Mouse (Mus musculus) cortical plate, adult 2 months (tissue): ENCODE data around the gene Vps36. TPM values are rescaled to one million over a fixed set of nuclear protein-coding genes. Genes with fewer than 3 reads are reported as not detected.

ENCODE experiments used
- H3K27ac ChIP-seq: fragments of 200-500 bp; 2 replicates; pipeline ENCODE4 v1.5.1; 2012; ENCODE audit warnings: low read length, control low read depth, inconsistent platforms; ENCODE audit not compliant: insufficient read depth
- H3K4me1 ChIP-seq: fragments of 200-500 bp; 2 replicates; pipeline ENCODE4 v1.6.1; 2011; ENCODE audit warnings: low read length; ENCODE audit not compliant: control insufficient read depth, insufficient read depth
- H3K4me3 ChIP-seq: fragments of 200-500 bp; 2 replicates; pipeline ENCODE4 v1.5.1; 2011; ENCODE audit warnings: mild to moderate bottlenecking, low read length, control low read depth; ENCODE audit not compliant: insufficient read depth
- CTCF ChIP-seq: fragments of 200-500 bp; IDR thresholded peaks from 2 replicates; pipeline ENCODE4 v1.5.1; 2011; ENCODE audit warnings: mild to moderate bottlenecking, control low read depth, low read length; ENCODE audit not compliant: insufficient read depth; ENCODE audit errors: extremely low read depth
- POLR2A ChIP-seq: fragments of 200-500 bp; IDR thresholded peaks from 2 replicates; pipeline ENCODE4 v1.6.1; 2011; ENCODE audit warnings: mild to moderate bottlenecking, low read length, control low read depth; ENCODE audit not compliant: insufficient read depth; ENCODE audit errors: extremely low read depth
- polyA plus RNA-seq: library from polyadenylated mRNA; depleted of rRNA; stranded (reverse); fragments of >200 nt; gene quantifications from 2 replicates; pipeline ENCODE4 v1.2.3, GENCODE M21; 2012; rRNA removed

Vps36 gene
- 14.2 and 14.7 TPM in 2 replicates for polyA plus RNA-seq

DNA sequence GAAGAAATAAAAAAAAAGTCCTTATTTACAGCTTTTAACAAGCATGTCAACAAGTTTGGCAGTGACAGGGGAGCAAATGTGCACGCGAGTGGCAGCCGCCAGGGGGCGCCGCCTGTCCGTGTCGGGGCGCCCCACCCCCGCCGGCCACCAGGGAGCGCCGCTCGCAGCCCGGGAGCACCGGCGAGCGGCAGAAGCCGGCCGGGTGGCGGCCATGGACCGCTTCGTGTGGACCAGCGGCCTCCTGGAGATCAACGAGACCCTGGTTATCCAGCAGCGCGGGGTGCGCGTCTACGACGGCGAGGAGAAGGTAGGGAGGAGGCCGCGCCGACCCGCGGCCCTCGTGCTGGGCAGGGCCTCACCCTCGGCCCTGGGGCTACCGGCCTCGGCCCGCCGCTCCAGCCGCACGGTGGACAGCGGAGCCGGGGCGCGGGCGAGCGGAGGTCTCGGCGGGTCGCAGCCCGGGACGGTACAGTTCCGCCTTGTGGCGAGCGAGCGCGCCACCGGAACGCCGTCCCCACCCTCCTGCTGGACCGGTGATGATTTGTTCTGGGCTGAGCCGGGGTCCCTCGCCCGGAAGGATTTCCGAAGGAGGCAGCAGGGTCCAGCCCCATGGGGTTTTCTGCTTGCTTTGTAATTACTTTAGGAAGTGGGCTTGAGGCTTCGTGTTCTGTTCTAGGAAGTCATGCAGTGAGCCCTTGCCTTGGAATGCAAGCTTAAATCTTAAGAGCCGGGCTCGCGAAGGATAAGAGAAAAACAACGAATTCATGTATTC is at the start of gene Vps36:
Gene Vps36 (plus strand): TSS at position 150 of the 772 bp plus-strand sequence.
- Histone ChIP-seq H3K27ac (peak within 1 kb of the TSS; percentile 99), H3K4me3 (peak within 1 kb of the TSS; percentile 60), H3K4me1 (peaks cover under 1% of the 10 kb centered on the region; the same call in 1 of the 2 replicates)
- peak; percentile 66 for TF ChIP-seq CTCF
- no peak for TF ChIP-seq POLR2A

GRCm38 (mm10) chr8:22143764-22144491 is 48.7 kb upstream of the Vps36 start:
- Histone ChIP-seq H3K4me3 (no peak overlapping the region), H3K4me1 (no peaks in the 10 kb centered on the region), H3K27ac (no peak overlapping the region)
- no peak for TF ChIP-seq POLR2A

GRCm38 (mm10) chr8:22145831-22146230 is 46.8 kb upstream of the Vps36 start:
- H3K27ac ChIP-seq: no peak overlapping the region
- no peak overlapping the region for H3K4me3 ChIP-seq
- no peaks in the 10 kb centered on the region for H3K4me1 ChIP-seq
- TF ChIP-seq CTCF (no peak), POLR2A (no peak)

GRCm38 (mm10) chr8:22147706-22148366 is 44.8 kb upstream of the Vps36 start:
- TF ChIP-seq POLR2A: no peak
- TF ChIP-seq CTCF: no peak
- Histone ChIP-seq H3K27ac (no peak overlapping the region), H3K4me3 (no peak overlapping the region), H3K4me1 (no peaks in the 10 kb centered on the region)

DNA sequence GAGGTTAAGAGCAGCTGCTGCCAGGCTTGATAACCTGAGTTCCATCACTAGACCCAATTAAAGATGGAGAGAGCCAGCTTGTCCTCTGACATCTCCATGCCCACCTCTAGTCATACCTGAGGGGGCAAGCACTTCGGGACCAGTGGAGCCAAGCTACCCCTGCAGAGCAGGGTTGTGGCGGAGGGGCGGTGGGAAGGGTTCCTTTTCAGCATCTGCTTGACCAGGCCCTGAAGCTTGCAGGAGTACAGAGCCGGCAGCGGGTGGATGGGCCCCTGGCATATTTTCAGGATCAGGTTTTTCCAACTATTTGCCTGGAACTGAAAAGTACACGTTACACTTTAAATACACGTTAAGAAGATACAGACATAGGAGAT is 44.3 kb upstream of the Vps36 start:
- H3K4me3 ChIP-seq: no peak overlapping the region
- H3K4me1 ChIP-seq: no peaks in the 10 kb centered on the region
- TF ChIP-seq POLR2A: no peak
- no peak overlapping the region for H3K27ac ChIP-seq

DNA sequence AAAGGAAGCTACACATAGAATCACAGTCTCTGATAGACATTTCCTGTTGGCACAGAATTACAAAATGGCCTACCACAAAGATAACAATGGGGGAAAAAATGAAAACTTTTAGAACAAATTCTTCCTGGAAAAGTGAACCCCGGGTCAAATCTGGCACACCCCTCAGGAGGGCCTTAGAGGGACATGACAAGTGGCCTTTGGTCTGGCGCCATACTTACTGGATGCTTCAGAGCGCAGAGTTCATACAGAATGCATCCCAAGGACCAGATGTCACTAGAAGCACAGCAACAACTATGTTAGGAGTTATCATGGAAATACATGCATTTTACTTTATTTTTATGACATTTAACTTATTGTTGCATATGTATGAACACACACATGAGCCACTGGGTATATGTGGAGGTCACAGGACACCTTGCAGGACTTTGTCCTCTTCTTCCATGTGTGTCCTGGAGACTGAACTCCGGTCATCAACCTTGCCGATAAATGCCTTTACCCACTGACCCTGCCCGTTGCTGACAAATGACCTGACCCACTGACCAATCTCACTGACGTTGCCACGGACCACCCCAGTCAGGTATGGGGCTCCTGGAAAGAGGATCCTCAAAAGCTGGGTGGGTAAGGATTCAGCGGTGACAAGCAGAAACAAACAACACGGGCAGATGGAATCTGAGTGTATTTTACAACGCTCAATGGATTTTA is 42.8 kb upstream of the Vps36 start:
- TF ChIP-seq CTCF: no peak
- no peak for TF ChIP-seq POLR2A
- Histone ChIP-seq H3K27ac (no peak overlapping the region), H3K4me1 (no peaks in the 10 kb centered on the region), H3K4me3 (no peak overlapping the region)

- TF ChIP-seq POLR2A (no peak), CTCF (no peak)
- H3K27ac ChIP-seq: no peak overlapping the region
- H3K4me3 ChIP-seq: no peak overlapping the region
- H3K4me1 ChIP-seq: no peaks in the 10 kb centered on the region
Measured at GRCm38 (mm10) chr8:22150345-22150663, 42.3 kb upstream of the Vps36 start.

- H3K4me3 ChIP-seq: no peak overlapping the region
- H3K27ac ChIP-seq: no peak overlapping the region
- TF ChIP-seq CTCF (no peak), POLR2A (no peak)
- H3K4me1 ChIP-seq: peaks cover 1% of the 10 kb centered on the region; the same call in 1 of the 2 replicates
Measured at GRCm38 (mm10) chr8:22162206-22162605, 30.4 kb upstream of the Vps36 start.

DNA sequence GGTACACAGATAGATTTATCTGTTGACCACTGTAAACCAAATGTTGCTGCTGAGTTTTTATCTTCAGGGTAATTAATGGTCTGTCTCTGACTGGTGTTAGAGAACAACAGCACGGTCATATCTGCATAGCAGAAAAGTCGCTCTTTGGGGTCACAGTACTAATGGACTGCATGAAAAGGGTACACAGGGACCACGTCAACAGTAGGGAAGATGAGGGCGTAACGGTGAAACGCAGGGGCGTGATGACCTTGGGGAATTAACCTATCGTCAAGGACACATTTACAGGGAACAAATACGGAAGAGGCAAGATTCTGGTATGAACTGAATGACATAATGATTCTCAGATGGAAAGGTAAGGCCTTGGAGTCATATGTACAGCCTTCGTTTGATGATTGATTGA is 28.2 kb upstream of the Vps36 start:
- peaks cover 1% of the 10 kb centered on the region; the same call in 1 of the 2 replicates for H3K4me1 ChIP-seq
- no peak overlapping the region for H3K27ac ChIP-seq
- no peak overlapping the region for H3K4me3 ChIP-seq
- TF ChIP-seq CTCF: no peak
- TF ChIP-seq POLR2A: no peak
